Mouse (Mus musculus) heart, embryonic 15.5 days (tissue): ENCODE measurements around the gene Parn. TPM values are rescaled to one million over a fixed set of nuclear protein-coding genes. Genes with fewer than 3 reads are reported as not detected.

ENCODE experiments used
- ATAC-seq: fragments of 200-750 bp; cut with Nextera tagmentation; replicated peaks from 2 replicates; pipeline ENCODE4 v1.8.0; 2017; ENCODE audit warnings: low read depth, moderate TSS enrichment; ENCODE audit not compliant: insufficient number of reproducible peaks, insufficient read depth, low FRiP score
- H3K27ac ChIP-seq: fragments of 300-500 bp; sonication (generic); 2 replicates; pipeline ENCODE4 v1.5.1; 2015; ENCODE audit warnings: mild to moderate bottlenecking, inconsistent platforms
- H3K27me3 ChIP-seq: fragments of 300-500 bp; sonication (generic); 2 replicates; pipeline ENCODE4 v1.6.1; 2015; ENCODE audit warnings: inconsistent platforms
- H3K36me3 ChIP-seq: fragments of 300-500 bp; sonication (generic); 2 replicates; pipeline ENCODE4 v1.6.1; 2015; ENCODE audit warnings: mild to moderate bottlenecking, inconsistent platforms
- H3K4me1 ChIP-seq: fragments of 300-500 bp; sonication (generic); replicated peaks from 2 replicates; pipeline ENCODE4 v1.6.1; 2015; ENCODE audit warnings: inconsistent platforms
- H3K4me2 ChIP-seq: fragments of 300-500 bp; sonication (generic); 2 replicates; pipeline ENCODE4 v1.6.1; 2015; ENCODE audit warnings: inconsistent platforms, mild to moderate bottlenecking, moderate library complexity
- H3K4me3 ChIP-seq: fragments of 300-500 bp; sonication (generic); 2 replicates; pipeline ENCODE4 v1.5.1; 2015; ENCODE audit warnings: mild to moderate bottlenecking, inconsistent platforms
- H3K9ac ChIP-seq: fragments of 300-500 bp; sonication (generic); 2 replicates; pipeline ENCODE4 v1.6.1; 2015; ENCODE audit warnings: mild to moderate bottlenecking, inconsistent platforms
- H3K9me3 ChIP-seq: fragments of 300-500 bp; sonication (generic); replicated peaks from 2 replicates; pipeline ENCODE4 v1.6.1; 2016; ENCODE audit warnings: inconsistent platforms
- WGBS: fragments of 180-500 bp; shearing (Covaris S2); methylation state at CpG from one replicate; pipeline ENCODE4 v1.1.7; 2015; ENCODE audit warnings: mixed read lengths; 5-methylcytosine and 5-hydroxymethylcytosine counted together
- polyA plus RNA-seq: library from polyadenylated mRNA; unstranded; fragments of >200 nt; fragmentation: Nextera tagmentation; extraction: Ambion mirVana; gene quantifications from 2 replicates; pipeline ENCODE4 v1.2.1, GENCODE M21; 2015

Parn gene
- polyA plus RNA-seq, 1 experiment from 2014 or later, result 25.6 TPM

- Histone ChIP-seq H3K4me3 (no peak overlapping the region), H3K9ac (no peak overlapping the region), H3K4me1 (no peaks in the 10 kb centered on the region), H3K9me3 (no peaks in the 10 kb centered on the region), H3K27me3 (no peaks in the 10 kb centered on the region), H3K36me3 (peaks cover 42% of the 10 kb centered on the region; the same call in 1 of the 2 replicates), H3K27ac (no peak overlapping the region), H3K4me2 (no peak overlapping the region)
- WGBS, result 85% methylated on average over 3 of the region's 3 CpGs
- no peak for ATAC-seq
These were observed 46.0 kb downstream of the Parn start for GRCm38 (mm10) chr16:13621745-13622507.

- no peak overlapping the region for H3K27ac ChIP-seq
- ATAC-seq, result no peak
- H3K4me3 ChIP-seq, result no peak overlapping the region
- WGBS, result 83% methylated on average over 3 of the region's 3 CpGs
- peaks cover 26% of the 10 kb centered on the region; the same call in 1 of the 2 replicates for H3K36me3 ChIP-seq
- 0 out of 2 replicates have a peak, but pooled peaks cover under 1% of the 10 kb centered on the region for H3K4me1 ChIP-seq
- no peaks in the 10 kb centered on the region for H3K27me3 ChIP-seq
- no peaks in the 10 kb centered on the region for H3K9me3 ChIP-seq
- H3K4me2 ChIP-seq, result no peak overlapping the region
- H3K9ac ChIP-seq, result no peak overlapping the region
These were observed 47.8 kb downstream of the Parn start for GRCm38 (mm10) chr16:13620194-13620593.

- H3K36me3 ChIP-seq, result 0 out of 2 replicates have a peak, but pooled peaks cover 7% of the 10 kb centered on the region
- no peak for ATAC-seq
- peaks cover 18% of the 10 kb centered on the region for H3K4me1 ChIP-seq
- H3K9ac ChIP-seq, result no peak overlapping the region
- H3K4me3 ChIP-seq, result no peak overlapping the region
- H3K27ac ChIP-seq, result peak overlapping the region; percentile 25; the same call in 1 of the 2 replicates
- 61% methylated on average over 5 of the region's 5 CpGs for WGBS
- no peak overlapping the region for H3K4me2 ChIP-seq
- H3K27me3 ChIP-seq, result no peaks in the 10 kb centered on the region
- H3K9me3 ChIP-seq, result no peaks in the 10 kb centered on the region
These were observed 52.7 kb downstream of the Parn start for GRCm38 (mm10) chr16:13615276-13615675.

GRCm38 (mm10) chr16:13612571-13612970 is 55.4 kb downstream of the Parn start:
- H3K27me3 ChIP-seq, result no peaks in the 10 kb centered on the region
- no peak overlapping the region for H3K4me2 ChIP-seq
- no peak overlapping the region for H3K9ac ChIP-seq
- no peaks in the 10 kb centered on the region for H3K9me3 ChIP-seq
- 84% methylated on average over 5 of the region's 5 CpGs for WGBS
- no peak for ATAC-seq
- 0 out of 2 replicates have a peak, but pooled peaks cover 7% of the 10 kb centered on the region for H3K36me3 ChIP-seq
- no peak overlapping the region for H3K27ac ChIP-seq
- H3K4me1 ChIP-seq, result peaks cover 18% of the 10 kb centered on the region
- no peak overlapping the region for H3K4me3 ChIP-seq

- Histone ChIP-seq H3K27ac (0 out of 2 replicates have a peak overlapping the region, but pooled peaks have one; percentile 62), H3K4me2 (no peak overlapping the region), H3K27me3 (no peaks in the 10 kb centered on the region), H3K4me1 (peaks cover 18% of the 10 kb centered on the region), H3K9ac (no peak overlapping the region), H3K4me3 (no peak overlapping the region), H3K9me3 (no peaks in the 10 kb centered on the region), H3K36me3 (0 out of 2 replicates have a peak, but pooled peaks cover 7% of the 10 kb centered on the region)
- WGBS, result 65% methylated on average over 6 of the region's 6 CpGs
- no peak for ATAC-seq
These were observed 55.9 kb downstream of the Parn start for GRCm38 (mm10) chr16:13612058-13612457.

GRCm38 (mm10) chr16:13611399-13611798 is 56.6 kb downstream of the Parn start:
- peaks cover 18% of the 10 kb centered on the region for H3K4me1 ChIP-seq
- peak overlapping the region; percentile 62 for H3K27ac ChIP-seq
- no peak overlapping the region for H3K4me2 ChIP-seq
- H3K36me3 ChIP-seq, result 0 out of 2 replicates have a peak, but pooled peaks cover 7% of the 10 kb centered on the region
- peak; percentile 58; the same call in 1 of the 2 replicates for ATAC-seq
- H3K4me3 ChIP-seq, result no peak overlapping the region
- H3K9me3 ChIP-seq, result no peaks in the 10 kb centered on the region
- no peak overlapping the region for H3K9ac ChIP-seq
- H3K27me3 ChIP-seq, result no peaks in the 10 kb centered on the region

- 0 out of 2 replicates have a peak, but pooled peaks have one; percentile 39 for ATAC-seq
- Histone ChIP-seq H3K4me1 (peaks cover 18% of the 10 kb centered on the region), H3K9ac (no peak overlapping the region), H3K9me3 (no peaks in the 10 kb centered on the region), H3K4me2 (no peak overlapping the region), H3K36me3 (0 out of 2 replicates have a peak, but pooled peaks cover 9% of the 10 kb centered on the region), H3K27me3 (no peaks in the 10 kb centered on the region), H3K27ac (peak overlapping the region; percentile 62), H3K4me3 (no peak overlapping the region)
- WGBS, result 52% methylated on average over 5 of the region's 5 CpGs
These were observed 57.0 kb downstream of the Parn start for GRCm38 (mm10) chr16:13610951-13611381.

- Histone ChIP-seq H3K27me3 (no peaks in the 10 kb centered on the region), H3K4me3 (no peak overlapping the region), H3K4me1 (peaks cover 14% of the 10 kb centered on the region), H3K9me3 (no peaks in the 10 kb centered on the region), H3K36me3 (0 out of 2 replicates have a peak, but pooled peaks cover 11% of the 10 kb centered on the region), H3K4me2 (no peak overlapping the region), H3K27ac (no peak overlapping the region), H3K9ac (no peak overlapping the region)
- ATAC-seq, result no peak
- 88% methylated on average over 1 of the region's 1 CpGs for WGBS
These were observed 59.3 kb downstream of the Parn start for GRCm38 (mm10) chr16:13608705-13609085.

GRCm38 (mm10) chr16:13607987-13608704 is 59.8 kb downstream of the Parn start:
- no peak for ATAC-seq
- WGBS, result 87% methylated on average over 4 of the region's 4 CpGs
- Histone ChIP-seq H3K4me3 (no peak overlapping the region), H3K4me1 (peaks cover 14% of the 10 kb centered on the region), H3K27me3 (no peaks in the 10 kb centered on the region), H3K9ac (no peak overlapping the region), H3K36me3 (0 out of 2 replicates have a peak, but pooled peaks cover 16% of the 10 kb centered on the region), H3K4me2 (no peak overlapping the region), H3K27ac (no peak overlapping the region), H3K9me3 (no peaks in the 10 kb centered on the region)

- Histone ChIP-seq H3K27me3 (no peaks in the 10 kb centered on the region), H3K36me3 (peaks cover 30% of the 10 kb centered on the region; the same call in 1 of the 2 replicates), H3K4me1 (no peaks in the 10 kb centered on the region), H3K4me2 (no peak overlapping the region), H3K27ac (no peak overlapping the region), H3K4me3 (no peak overlapping the region), H3K9ac (no peak overlapping the region), H3K9me3 (no peaks in the 10 kb centered on the region)
- no peak for ATAC-seq
- 59% methylated on average over 1 of the region's 1 CpGs for WGBS
These were observed 65.2 kb downstream of the Parn start for GRCm38 (mm10) chr16:13602779-13603178.

- Histone ChIP-seq H3K36me3 (peaks cover 8% of the 10 kb centered on the region; the same call in 1 of the 2 replicates), H3K27me3 (no peaks in the 10 kb centered on the region), H3K4me1 (peaks cover 23% of the 10 kb centered on the region), H3K9ac (no peak overlapping the region), H3K27ac (peak overlapping the region; percentile 71), H3K4me3 (no peak overlapping the region), H3K4me2 (no peak overlapping the region), H3K9me3 (no peaks in the 10 kb centered on the region)
- no peak for ATAC-seq
- WGBS, result 58% methylated on average over 2 of the region's 2 CpGs
These were observed 78.9 kb downstream of the Parn start for GRCm38 (mm10) chr16:13589049-13589408.
